Comparison of ENCODE assay signal across 22 mouse cellular contexts in genomic region chr17:30690181-30690580, GRCm38 (mm10).
"Had no signal": no experiment of that assay in that cellular context is flagged by ENCODE, and none has a peak within 500 bp of the region (broad histone marks: within the 10 kb centered on the region; RNA-seq: fewer than 3 reads in every experiment).

No protein-coding gene starts in this region.

- H3K4me3 ChIP-seq: layer of hippocampus, adult 2 months; limb, embryonic 10.5 days; limb, embryonic 13.5 days; liver, embryonic 13.5 days; midbrain, embryonic 12.5 days; midbrain, embryonic 15.5 days; myocyte; neural tube, embryonic 13.5 days; stomach, embryonic 15.5 days had no signal

- H3K36me3 ChIP-seq: limb, embryonic 10.5 days; limb, embryonic 13.5 days; liver, embryonic 13.5 days; midbrain, embryonic 12.5 days; midbrain, embryonic 15.5 days; neural tube, embryonic 13.5 days; stomach, embryonic 15.5 days had no signal

- H3K9me3 ChIP-seq: limb, embryonic 10.5 days; limb, embryonic 13.5 days; liver, embryonic 13.5 days; midbrain, embryonic 12.5 days; midbrain, embryonic 15.5 days; neural tube, embryonic 13.5 days; stomach, embryonic 15.5 days had no signal

- H3K4me2 ChIP-seq: limb, embryonic 13.5 days; liver, embryonic 13.5 days; midbrain, embryonic 12.5 days; midbrain, embryonic 15.5 days; neural tube, embryonic 13.5 days; stomach, embryonic 15.5 days had no signal

- H3K9ac ChIP-seq: limb, embryonic 13.5 days; liver, embryonic 13.5 days; midbrain, embryonic 12.5 days; midbrain, embryonic 15.5 days; neural tube, embryonic 13.5 days; stomach, embryonic 15.5 days had no signal

- H3K27ac ChIP-seq: kidney, postnatal 0 days; layer of hippocampus, adult 2 months; limb, embryonic 10.5 days; limb, embryonic 13.5 days; liver, embryonic 13.5 days; macrophage; midbrain, embryonic 12.5 days; midbrain, embryonic 15.5 days; neural tube, embryonic 13.5 days; stomach, embryonic 15.5 days had no signal

- H3K27me3 ChIP-seq: limb, embryonic 13.5 days; liver, embryonic 13.5 days; midbrain, embryonic 12.5 days; midbrain, embryonic 15.5 days; neural tube, embryonic 13.5 days; stomach, embryonic 15.5 days had no signal

- ATAC-seq: midbrain, embryonic 15.5 days had no signal

- DNase-seq: kidney, adult 2 months; kidney, postnatal 25 days; layer of hippocampus, adult 9-11 months; liver; liver, embryonic 13.5 days; lung, adult 2 months; retina, postnatal 1 day; right cerebral cortex, postnatal 25 days; spleen, adult 18-20 months; thymus, adult 2 months; thymus, postnatal 14 days; thymus, postnatal 4 days had no signal

- H3K4me1 ChIP-seq: liver, embryonic 13.5 days; midbrain, embryonic 12.5 days; midbrain, embryonic 15.5 days; neural tube, embryonic 13.5 days; stomach, embryonic 15.5 days had no signal
